ENCODE assay signal across 9 mouse cellular contexts in genomic region chr1:195131675-195132015, GRCm38 (mm10). TPM values are rescaled to one million over a fixed set of nuclear protein-coding genes. Genes with fewer than 3 reads are reported as not detected.
A peak's percentile ranks its signal among the peaks of the same experiment; 100 is the strongest.
DNase-seq lines count a peak whose midpoint lies in the region; ATAC-seq and TF ChIP-seq lines count a peak whose summit lies in the region.
"Had no signal": no experiment of that assay in that cellular context is flagged by ENCODE, and none has a peak within 500 bp of the region (broad histone marks: within the 10 kb centered on the region; RNA-seq: fewer than 3 reads in every experiment).

No protein-coding gene starts in this region.

- WGBS in heart, embryonic 13.5 days, result 21% methylated on average over 4 of the region's 4 CpGs
- 32% methylated on average over 4 of the region's 4 CpGs for WGBS in hindbrain, embryonic 12.5 days

- H3K4me2 ChIP-seq in heart, embryonic 13.5 days, result peak overlapping the region; percentile 76
- peak overlapping the region; percentile 55 for H3K4me2 ChIP-seq in hindbrain, embryonic 12.5 days (replicated peaks)

- H3K9ac ChIP-seq in heart, embryonic 13.5 days, result peak overlapping the region; percentile 95
- H3K9ac ChIP-seq in hindbrain, embryonic 12.5 days, result peak overlapping the region; percentile 76; the same call in 1 of the 2 replicates

- no peaks in the 10 kb centered on the region for H3K9me3 ChIP-seq in heart, embryonic 13.5 days
- H3K9me3 ChIP-seq in G1E (replicated peaks), result no peaks in the 10 kb centered on the region
- no peaks in the 10 kb centered on the region for H3K9me3 ChIP-seq in hindbrain, embryonic 12.5 days (replicated peaks)

- H3K27ac ChIP-seq in heart, embryonic 13.5 days (replicated peaks), result peak overlapping the region; percentile 98
- peak overlapping the region; percentile 91 for H3K27ac ChIP-seq in hindbrain, embryonic 12.5 days

- H3K36me3 ChIP-seq in heart, embryonic 13.5 days, result peaks cover 21% of the 10 kb centered on the region
- peaks cover 22% of the 10 kb centered on the region for H3K36me3 ChIP-seq in G1E (replicated peaks)
- H3K36me3 ChIP-seq in hindbrain, embryonic 12.5 days, result 0 out of 2 replicates have a peak, but pooled peaks cover 6% of the 10 kb centered on the region

- peak overlapping the region; percentile 72 for H3K4me3 ChIP-seq in heart, embryonic 13.5 days
- H3K4me3 ChIP-seq in G1E (ENCODE audit: low read depth, low read length), result peak overlapping the region; percentile 73
- H3K4me3 ChIP-seq in hindbrain, embryonic 12.5 days, result peak overlapping the region; percentile 60

- no peak for TF ChIP-seq CTCF in G1E (IDR thresholded peaks at IDR 0.05; ENCODE audit: low read depth, low read length)

- H3K4me1 ChIP-seq in heart, embryonic 13.5 days, result peaks cover 15% of the 10 kb centered on the region
- H3K4me1 ChIP-seq in G1E (ENCODE audit: insufficient read depth, low read depth, low read length), result peaks cover 20% of the 10 kb centered on the region
- H3K4me1 ChIP-seq in hindbrain, embryonic 12.5 days, result peaks cover 5% of the 10 kb centered on the region; the same call in 1 of the 2 replicates

- DNase-seq in heart, adult 11 months, result no peak
- no peak for DNase-seq in G1E (ENCODE audit: low spot score)
- DNase-seq in cerebellum, adult 11-12 months, result no peak
- DNase-seq in thymus, postnatal 4 days, result no peak

- no peak for ATAC-seq in heart, embryonic 13.5 days (ENCODE audit: extremely low read depth, insufficient number of reproducible peaks, low FRiP score, low TSS enrichment)
- ATAC-seq in G1E (ENCODE audit: extremely low read depth, insufficient number of reproducible peaks, low FRiP score, poor library complexity, severe bottlenecking), result no peak
- ATAC-seq in hindbrain, embryonic 12.5 days (ENCODE audit: low FRiP score), result no peak
- 0 out of 2 replicates have a peak, but pooled peaks have one; percentile 0 for ATAC-seq in megakaryocyte progenitor cell, adult 5-6 weeks (replicated peaks; ENCODE audit: poor library complexity)
- no peak for ATAC-seq in granulocyte monocyte progenitor cell, adult 5-6 weeks (replicated peaks; ENCODE audit: poor library complexity, severe bottlenecking)

- no peaks in the 10 kb centered on the region for H3K27me3 ChIP-seq in heart, embryonic 13.5 days (replicated peaks)
- no peaks in the 10 kb centered on the region for H3K27me3 ChIP-seq in G1E (ENCODE audit: insufficient read depth, low read length)
- H3K27me3 ChIP-seq in hindbrain, embryonic 12.5 days, result no peaks in the 10 kb centered on the region

RNA-seq across cellular contexts. Expression of gene Cr1l, which starts 0.3 kb away (rescaled TPM):
- polyA plus RNA-seq in heart, embryonic 13.5 days (2015; fragmentation: Nextera tagmentation; extraction: Ambion mirVana), result 58.9 and 62.2 TPM in 2 replicates
- total RNA-seq in G1E (2014; fragmentation: Nextera tagmentation), result 34.9 and 55.5 TPM in 2 replicates
- 99.1 and 101 TPM in 2 replicates for total RNA-seq in G1E (2017)
- polyA plus RNA-seq in G1E (2012), result 3.2 and 3.5 TPM in 2 replicates
- 37.8 and 42.5 TPM in 2 replicates for polyA plus RNA-seq in hindbrain, embryonic 12.5 days (2016; fragmentation: Nextera tagmentation; extraction: Ambion mirVana)
- total RNA-seq in megakaryocyte progenitor cell, adult 5-6 weeks (2015), result 120 and 134 TPM in 2 replicates
- total RNA-seq in megakaryocyte progenitor cell, adult 5-6 weeks (2017), result 101 and 119 TPM in 2 replicates
- 62.8 and 83.0 TPM in 2 replicates for total RNA-seq in granulocyte monocyte progenitor cell, adult 5-6 weeks (2014; fragmentation: Nextera tagmentation)
- 113 and 117 TPM in 2 replicates for total RNA-seq in granulocyte monocyte progenitor cell, adult 5-6 weeks (2017)

RNA-seq across cellular contexts. Expression of gene Cd46, which starts 39.6 kb away (rescaled TPM):
- 0.47 and 1.0 TPM in 2 replicates for polyA plus RNA-seq in heart, embryonic 13.5 days (2015; fragmentation: Nextera tagmentation; extraction: Ambion mirVana)
- total RNA-seq in G1E (2014; fragmentation: Nextera tagmentation) (2.8 and 3.7 TPM in 2 replicates), G1E (2017) (0.99 and 1.1 TPM in 2 replicates)
- 0.03 TPM in 1 of 2 replicates, not detected in the other for polyA plus RNA-seq in G1E (2012)
- 1.1 and 1.2 TPM in 2 replicates for polyA plus RNA-seq in hindbrain, embryonic 12.5 days (2016; fragmentation: Nextera tagmentation; extraction: Ambion mirVana)
- total RNA-seq in megakaryocyte progenitor cell, adult 5-6 weeks (2015), result 1.6 and 1.9 TPM in 2 replicates
- total RNA-seq in megakaryocyte progenitor cell, adult 5-6 weeks (2017), result 0.33 and 0.88 TPM in 2 replicates
- 0.66 and 1.6 TPM in 2 replicates for total RNA-seq in granulocyte monocyte progenitor cell, adult 5-6 weeks (2014; fragmentation: Nextera tagmentation)
- total RNA-seq in granulocyte monocyte progenitor cell, adult 5-6 weeks (2017), result 0.88 and 0.95 TPM in 2 replicates

RNA-seq across cellular contexts. Expression of gene Cr2, which starts 44.9 kb away (rescaled TPM):
- 0.15 and 0.33 TPM in 2 replicates for polyA plus RNA-seq in heart, embryonic 13.5 days (2015; fragmentation: Nextera tagmentation; extraction: Ambion mirVana)
- total RNA-seq in G1E (2014; fragmentation: Nextera tagmentation) (not detected in 2 replicates), G1E (2017) (0.12 and 0.38 TPM in 2 replicates)
- not detected in 2 replicates for polyA plus RNA-seq in G1E (2012)
- 0.08 and 0.37 TPM in 2 replicates for polyA plus RNA-seq in hindbrain, embryonic 12.5 days (2016; fragmentation: Nextera tagmentation; extraction: Ambion mirVana)
- not detected in 2 replicates for total RNA-seq in megakaryocyte progenitor cell, adult 5-6 weeks (2015)
- not detected in 2 replicates for total RNA-seq in megakaryocyte progenitor cell, adult 5-6 weeks (2017)
- total RNA-seq in granulocyte monocyte progenitor cell, adult 5-6 weeks (2014; fragmentation: Nextera tagmentation), result not detected in 2 replicates
- total RNA-seq in granulocyte monocyte progenitor cell, adult 5-6 weeks (2017), result not detected in 2 replicates
- total RNA-seq: gastrocnemius, postnatal 25 days had no signal
